Mouse (Mus musculus) heart, adult 9 months (tissue): Measurements from ENCODE around the gene C1ql4.

Experiments used
- DNase-seq, 2 experiments: peaks; one replicate each; pipeline ENCODE4 v3.0.0; 2022; ENCODE audit warnings: low spot score in 2 of 2

Gene C1ql4

DNA sequence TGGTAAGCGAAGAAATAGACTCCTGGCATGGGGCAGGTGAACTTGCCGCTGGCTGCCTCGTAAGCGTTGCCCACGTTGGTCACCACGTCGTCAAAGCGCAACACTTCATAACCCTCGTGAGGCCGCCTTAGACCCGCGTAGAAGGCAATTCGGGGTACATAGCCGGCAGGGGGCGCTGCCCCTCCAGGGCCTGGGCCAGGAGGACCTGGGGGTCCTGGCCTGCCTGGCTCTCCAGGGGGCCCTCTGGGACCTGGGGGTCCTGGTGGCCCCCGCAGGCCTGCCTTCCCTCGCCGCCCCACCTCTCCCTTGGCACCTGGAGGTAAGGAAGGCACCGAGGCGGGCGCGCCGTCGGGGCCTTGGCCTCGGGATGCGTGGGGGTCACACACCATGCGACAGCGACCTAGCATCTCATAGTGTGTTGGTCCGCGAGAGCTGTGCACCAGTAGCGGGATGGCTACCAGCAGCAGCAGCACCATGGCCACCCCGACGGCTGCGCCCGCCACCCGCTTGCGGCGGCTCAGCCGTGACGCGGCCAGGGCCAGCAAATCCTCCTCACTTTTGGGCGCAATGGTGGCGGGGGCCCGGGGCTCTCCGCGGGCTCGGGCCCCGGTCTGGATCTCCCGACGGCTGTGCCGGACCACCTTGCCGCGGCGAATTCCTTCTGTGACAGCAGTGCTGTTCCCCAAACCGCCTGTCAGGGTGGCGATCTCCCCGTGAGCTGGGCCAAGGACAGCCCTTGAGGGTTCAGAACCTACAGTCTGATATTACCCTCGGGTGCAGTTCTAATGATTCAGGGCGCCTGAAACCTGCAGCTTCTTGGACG is at the start of gene C1ql4:
C1ql4 (minus strand) TSS at position 565 of the 823 bp plus-strand sequence.
- DNase-seq: no peak

DNA sequence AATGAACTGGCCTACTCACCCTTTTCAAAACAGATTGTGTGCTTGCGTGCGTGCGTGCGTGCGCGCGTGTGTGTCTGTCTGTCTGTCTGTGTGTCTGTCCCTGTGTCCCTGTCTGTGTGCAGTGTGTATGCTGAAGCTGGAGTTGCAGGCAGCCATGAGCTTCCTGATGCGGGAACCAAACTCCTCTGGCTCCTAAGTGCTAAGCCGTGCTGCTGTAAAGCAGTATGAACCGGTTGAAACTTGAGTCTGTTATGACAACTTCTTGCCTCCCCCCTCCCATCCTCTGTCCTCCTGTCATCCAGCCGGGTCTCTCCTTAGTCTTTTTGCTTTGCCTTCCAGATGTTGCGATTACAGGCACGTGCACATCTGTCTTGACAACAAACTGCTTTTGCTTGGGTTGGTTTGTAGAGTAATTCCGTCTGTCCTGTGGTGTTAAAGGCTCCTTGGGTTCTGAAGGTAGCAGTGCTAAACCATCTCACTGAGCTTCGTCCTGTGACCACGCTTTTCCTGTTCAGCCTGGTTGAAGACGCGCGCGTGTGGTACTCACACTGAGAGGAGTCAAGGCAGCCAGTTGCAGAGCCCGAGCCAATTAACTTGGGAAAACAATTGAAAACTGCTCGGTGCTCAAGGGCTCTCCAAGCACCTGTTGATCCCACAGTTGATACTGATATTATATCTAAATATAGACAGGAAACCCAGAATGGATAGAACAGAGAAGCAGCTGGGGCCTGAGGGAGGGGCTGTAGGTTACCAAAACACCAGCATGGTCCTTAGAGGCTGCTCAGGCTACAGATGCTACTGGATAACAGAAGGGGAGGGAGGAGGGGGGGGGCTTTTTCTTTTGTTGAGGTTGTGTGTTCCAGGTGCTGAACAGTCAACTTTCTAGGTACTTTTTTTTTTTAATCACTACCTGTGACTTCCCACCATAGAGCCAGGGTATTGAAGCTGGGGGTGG is 42.6 kb upstream of the C1ql4 start:
- no peak for DNase-seq

GRCm38 (mm10) chr15:99129441-99129840 is 41.8 kb upstream of the C1ql4 start:
- DNase-seq: no peak

DNA sequence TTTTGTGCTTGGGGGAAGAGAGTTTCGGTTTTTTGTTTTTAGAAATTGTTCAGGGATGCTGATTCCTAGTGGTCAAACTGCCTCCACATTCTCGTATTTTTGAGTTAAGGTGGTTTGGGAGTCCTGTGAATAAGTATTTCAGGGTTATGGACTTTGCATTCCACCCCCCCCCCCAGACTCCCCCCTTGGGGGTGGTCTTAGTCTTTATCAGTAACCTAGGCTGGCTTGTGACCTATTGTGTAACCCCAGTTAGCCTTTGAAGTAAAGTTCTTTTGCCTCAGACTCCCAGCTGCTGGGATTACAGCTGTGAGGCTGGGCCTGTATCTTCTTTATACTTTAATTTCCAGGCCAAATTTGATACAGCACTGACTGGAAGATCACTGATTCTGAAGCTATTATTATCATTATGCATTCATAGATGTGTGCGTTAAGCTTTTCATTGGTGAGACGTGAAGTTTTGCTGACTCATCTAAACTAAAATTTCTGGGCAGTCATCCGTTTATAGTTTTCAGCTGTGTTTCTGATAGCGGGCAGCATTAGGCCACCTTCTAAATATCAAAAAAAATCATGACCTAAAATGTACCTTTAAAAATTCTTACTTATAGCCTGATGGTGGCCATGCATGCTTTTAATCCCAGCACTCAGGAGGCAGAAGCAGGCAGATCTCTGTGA is 40.4 kb upstream of the C1ql4 start:
- DNase-seq: no peak

DNA sequence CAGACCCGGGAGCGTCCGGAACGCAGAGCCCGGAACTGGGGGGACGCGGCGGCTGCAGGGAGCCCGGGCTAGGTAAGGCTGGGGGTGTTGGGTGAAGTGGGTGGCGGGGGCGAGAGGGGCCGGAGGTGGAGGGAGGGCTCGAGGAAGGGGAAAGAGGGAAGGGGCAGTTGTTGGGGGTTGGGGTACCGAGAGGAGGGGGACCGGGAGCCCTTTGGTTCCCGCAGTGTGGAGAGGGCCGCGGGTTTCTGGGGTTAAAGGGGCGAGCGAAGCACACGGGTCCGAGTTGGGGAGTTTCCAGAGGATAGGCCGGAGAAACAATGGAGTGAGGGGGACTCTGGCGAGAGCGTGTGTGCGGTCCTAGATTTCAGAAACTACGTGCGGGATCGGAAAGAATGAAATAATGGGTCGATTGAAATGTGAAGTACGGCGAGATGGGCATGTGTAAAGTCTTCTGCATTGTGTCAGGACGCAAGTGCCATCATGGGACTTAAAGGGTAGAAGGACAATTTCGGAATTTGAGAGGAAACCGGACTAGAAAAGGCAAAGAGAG is 39.3 kb upstream of the C1ql4 start:
- no peak for DNase-seq

GRCm38 (mm10) chr15:99126081-99126815 is 38.6 kb upstream of the C1ql4 start:
- DNase-seq: peak; percentile 84 to 86

- no peak for DNase-seq
Observed at GRCm38 (mm10) chr15:99125711-99126080, 38.1 kb upstream of the C1ql4 start, which contains the start of gene Spats2. Spats2 (plus strand) TSS chr15:99125916.

GRCm38 (mm10) chr15:99122642-99123041 is 35.0 kb upstream of the C1ql4 start:
- no peak for DNase-seq

DNA sequence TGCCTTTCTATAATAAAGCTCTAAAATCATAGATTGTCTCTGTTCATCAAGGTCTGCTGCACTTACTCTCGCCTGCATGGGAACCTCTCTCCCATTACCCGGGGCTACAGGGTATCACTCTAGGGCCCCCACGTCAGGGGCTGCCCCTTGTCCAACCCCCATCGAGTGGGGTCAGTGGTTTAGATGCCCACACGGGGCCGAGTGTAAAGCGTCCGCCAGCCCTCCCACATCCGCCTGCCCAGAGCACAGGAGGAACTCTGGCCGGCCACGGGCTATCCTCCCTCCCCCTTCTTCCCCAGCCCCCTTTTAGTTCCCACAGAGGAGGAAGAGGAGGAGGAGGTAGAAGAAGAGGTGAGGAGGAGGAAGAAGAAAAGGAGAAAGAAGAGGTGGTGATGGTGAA is 33.2 kb upstream of the C1ql4 start:
- DNase-seq: no peak

DNA sequence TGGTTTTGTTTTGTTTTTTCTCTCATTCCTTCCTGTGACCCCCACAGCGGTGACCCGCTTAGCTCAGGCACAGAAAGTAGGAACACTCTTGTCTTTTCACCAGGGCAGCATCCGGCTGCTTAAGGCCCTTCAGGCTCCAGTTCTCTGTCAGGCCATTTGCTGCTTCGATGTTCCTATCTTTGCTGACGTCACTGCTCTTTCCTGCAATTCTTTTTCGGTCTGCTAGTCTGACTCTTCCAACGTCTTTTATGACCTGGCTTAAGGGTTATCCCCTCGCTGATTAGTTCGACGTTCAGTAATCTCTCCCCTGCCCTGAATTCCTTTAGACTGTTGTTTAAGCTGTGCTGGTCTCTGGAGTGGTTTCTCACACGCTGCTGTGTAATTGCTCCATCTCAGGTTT is 28.9 kb upstream of the C1ql4 start:
- DNase-seq: no peak

- no peak for DNase-seq
Observed at GRCm38 (mm10) chr15:99115065-99115423, 27.4 kb upstream of the C1ql4 start.

GRCm38 (mm10) chr15:99114312-99115064 is 26.9 kb upstream of the C1ql4 start:
- no peak for DNase-seq

DNA sequence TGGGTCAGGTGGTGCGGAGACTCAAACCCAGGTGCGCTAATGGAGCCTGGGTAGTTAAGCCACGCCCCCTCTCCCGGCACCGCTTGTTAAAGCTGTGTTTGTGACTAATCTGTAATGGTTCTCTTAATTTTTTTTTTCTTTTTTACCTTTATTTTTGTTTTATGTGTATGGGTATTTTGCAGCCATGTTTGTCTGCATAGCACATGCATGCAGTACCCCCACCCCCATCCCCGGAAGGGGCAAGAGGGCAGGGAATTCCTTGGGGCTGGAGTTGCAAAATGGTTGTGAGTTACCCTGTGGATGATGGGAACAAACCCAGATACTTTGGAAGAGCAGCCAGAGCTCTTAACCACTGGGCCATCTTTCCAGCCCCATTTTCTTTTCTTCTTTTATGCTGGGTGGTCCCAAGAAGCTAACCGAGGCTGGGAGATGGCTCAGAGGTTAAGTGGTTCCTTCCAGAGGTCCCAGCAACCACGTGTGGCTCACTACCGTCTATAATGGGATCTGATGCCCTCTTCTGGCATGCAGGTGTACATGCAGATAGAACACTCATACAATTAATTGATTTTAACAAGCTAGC is 25.9 kb upstream of the C1ql4 start:
- no peak for DNase-seq

DNA sequence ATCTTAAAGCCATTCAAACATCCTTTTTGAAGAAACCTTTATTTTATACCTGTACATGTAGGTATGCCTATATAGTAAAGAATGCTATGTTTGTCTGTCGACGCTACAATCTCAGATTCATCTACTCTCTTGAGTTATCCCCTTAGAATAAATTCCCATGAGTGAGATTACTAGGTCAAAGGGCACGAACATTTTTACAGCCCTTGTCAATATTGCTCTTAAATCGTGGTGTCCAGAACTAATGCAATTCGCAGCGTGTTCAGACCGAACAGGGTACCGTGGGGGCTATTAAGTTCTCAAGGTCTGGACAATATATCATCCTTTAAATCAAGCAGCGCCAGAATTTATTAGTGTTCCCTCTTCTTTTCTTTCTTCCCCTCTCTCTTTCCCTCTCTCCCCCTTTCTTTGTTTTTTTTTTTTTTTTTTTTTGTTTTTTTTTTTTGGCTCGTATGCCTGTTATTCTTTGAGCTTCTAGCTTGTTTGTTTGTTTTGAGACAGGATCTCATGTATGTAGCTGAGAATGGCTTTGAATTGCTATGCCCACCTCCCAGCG is 25.3 kb upstream of the C1ql4 start:
- DNase-seq: no peak

GRCm38 (mm10) chr15:99111809-99112208 is 24.2 kb upstream of the C1ql4 start:
- no peak for DNase-seq

GRCm38 (mm10) chr15:99111139-99111538 is 23.5 kb upstream of the C1ql4 start:
- no peak for DNase-seq

- no peak for DNase-seq
Observed at GRCm38 (mm10) chr15:99107866-99108265, 20.2 kb upstream of the C1ql4 start.

GRCm38 (mm10) chr15:99105238-99105637 is 17.6 kb upstream of the C1ql4 start:
- DNase-seq: no peak

DNA sequence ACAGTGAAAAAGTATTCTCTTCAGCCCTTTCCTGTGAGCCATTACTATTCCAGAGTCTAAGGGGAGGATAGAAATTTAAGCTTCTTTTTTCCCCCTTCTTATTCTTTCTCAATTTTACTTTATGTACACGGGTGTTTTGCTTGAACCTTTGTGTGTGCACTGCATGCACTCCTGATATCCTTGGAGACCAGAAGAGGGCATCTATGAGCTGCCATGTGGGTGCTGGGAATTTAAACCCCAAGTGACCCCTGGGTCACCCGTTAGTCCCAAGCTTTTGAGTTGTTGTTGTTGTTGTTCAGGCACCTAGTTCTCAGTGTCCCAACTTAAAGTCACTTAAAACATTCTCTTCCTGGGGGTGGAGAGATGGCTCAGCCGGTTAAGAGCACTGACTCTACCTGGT is 12.4 kb upstream of the C1ql4 start:
- DNase-seq: no peak

DNA sequence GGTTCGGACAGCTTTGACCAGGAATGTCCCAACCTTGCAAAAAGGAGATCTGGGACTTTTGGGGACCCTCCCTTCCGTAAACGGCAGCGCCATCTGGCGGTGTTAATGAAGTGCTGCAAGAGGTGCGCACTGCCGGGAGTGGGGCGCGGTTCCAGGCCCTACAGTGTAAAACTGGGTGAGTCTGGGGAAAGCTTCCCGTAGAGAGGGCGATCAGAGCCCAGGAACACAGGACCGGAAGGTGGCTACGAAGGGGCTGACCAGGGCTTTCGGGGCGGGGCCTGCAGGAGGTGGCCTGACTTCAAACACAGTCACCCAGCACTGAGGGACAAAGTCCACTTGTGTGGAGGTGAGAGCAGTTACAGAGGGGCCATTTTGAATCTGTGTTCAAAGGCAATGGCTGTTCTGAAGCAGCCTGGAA is 11.5 kb upstream of the C1ql4 start:
- DNase-seq: peak in 1 of 2 experiments; percentile 38
